Mouse (Mus musculus) C2C12 (cell line): ENCODE results near the gene Rbpj.

Experiments used
- CEBPB ChIP-seq: IDR thresholded peaks from one replicate; pipeline ENCODE4 v1.6.1; 2011; ENCODE audit warnings: low read depth, mild to moderate bottlenecking, control low read depth, moderate library complexity
- CTCF ChIP-seq: IDR thresholded peaks from one replicate; pipeline ENCODE4 v1.5.1; 2011; ENCODE audit not compliant: control insufficient read depth, insufficient read depth, insufficient read length
- FOSL1 ChIP-seq: IDR thresholded peaks from one replicate; pipeline ENCODE4 v1.8.0; 2011; ENCODE audit warnings: mild to moderate bottlenecking, low read length; ENCODE audit not compliant: poor library complexity, insufficient read depth, severe bottlenecking
- MAX ChIP-seq: IDR thresholded peaks from one replicate; pipeline ENCODE4 v1.6.1; 2011; ENCODE audit warnings: mild to moderate bottlenecking, control low read depth
- MYOD1 ChIP-seq: IDR thresholded peaks from one replicate; pipeline ENCODE4 v1.6.1; 2011; ENCODE audit warnings: low read depth; ENCODE audit not compliant: control insufficient read depth, insufficient read length
- MYOG ChIP-seq: IDR thresholded peaks from one replicate; pipeline ENCODE4 v1.6.1; 2011; ENCODE audit not compliant: control insufficient read depth, insufficient read length; ENCODE audit errors: extremely low read depth
- USF1 ChIP-seq: IDR thresholded peaks from one replicate; pipeline ENCODE4 v1.6.1; 2011; ENCODE audit warnings: low read depth, mild to moderate bottlenecking, control low read depth, moderate library complexity

GRCm38 (mm10) chr5:53526070-53526430 is 60.1 kb downstream of the Rbpj start:
- no peak for TF ChIP-seq CTCF
- no peak for TF ChIP-seq MAX
- TF ChIP-seq USF1: no peak
- no peak for TF ChIP-seq CEBPB
- no peak for TF ChIP-seq MYOG
- TF ChIP-seq MYOD1: no peak
- no peak for TF ChIP-seq FOSL1
